In genomic region chr5:135660535-135660934, GRCm38 (mm10) we compare ENCODE assay signal across 13 mouse cellular contexts.
"Had no signal": no experiment of that assay in that cellular context is flagged by ENCODE, and none has a peak within 500 bp of the region (broad histone marks: within the 10 kb centered on the region; RNA-seq: fewer than 3 reads in every experiment).

No protein-coding gene starts in this region.

- H3K4me1 ChIP-seq: midbrain, embryonic 13.5 days; neural tube, embryonic 15.5 days had no signal

- H3K27me3 ChIP-seq: limb, embryonic 13.5 days; midbrain, embryonic 13.5 days; neural tube, embryonic 15.5 days had no signal

- H3K9me3 ChIP-seq: limb, embryonic 13.5 days; midbrain, embryonic 13.5 days; neural tube, embryonic 15.5 days had no signal

- H3K27ac ChIP-seq: limb, embryonic 13.5 days; liver, embryonic 14.5 days; midbrain, embryonic 13.5 days; neural tube, embryonic 15.5 days had no signal

- H3K36me3 ChIP-seq: limb, embryonic 13.5 days; midbrain, embryonic 13.5 days; neural tube, embryonic 15.5 days had no signal

- H3K4me3 ChIP-seq: limb, embryonic 13.5 days; midbrain, embryonic 13.5 days; myocyte; neural tube, embryonic 15.5 days had no signal

- DNase-seq: kidney, postnatal 14 days; layer of hippocampus, adult 9-11 months; layer of hippocampus, postnatal 36 days; lung, adult 18-20 months; right cerebral cortex, adult 18-20 months; right cerebral cortex, postnatal 25 days; thymus, adult 18-20 months; thymus, postnatal 25 days had no signal
